Mouse (Mus musculus) midbrain, postnatal 0 days (tissue): ENCODE measurements around the gene Mgst3. TPM values are rescaled to one million over a fixed set of nuclear protein-coding genes. Genes with fewer than 3 reads are reported as not detected.

Source experiments
- ATAC-seq: fragments of 200-750 bp; cut with Nextera tagmentation; 2 replicates; pipeline ENCODE4 v1.8.0; 2017; ENCODE audit warnings: moderate number of reproducible peaks, mild to moderate bottlenecking, moderate TSS enrichment, moderate library complexity; ENCODE audit not compliant: low FRiP score
- DNase-seq: peaks from one replicate; pipeline ENCODE4 v3.0.0-alpha.2; 2015; ENCODE audit warnings: low spot score
- H3K27ac ChIP-seq: fragments of 300-500 bp; sonication (generic); 2 replicates; pipeline ENCODE4 v1.5.1; 2014; ENCODE audit warnings: low read depth, mild to moderate bottlenecking, low read length, mixed read lengths
- H3K27me3 ChIP-seq: fragments of 300-500 bp; sonication (generic); 2 replicates; pipeline ENCODE4 v1.6.1; 2014; ENCODE audit warnings: low read length, control low read depth, mixed read lengths; ENCODE audit not compliant: insufficient read depth
- H3K36me3 ChIP-seq: fragments of 300-500 bp; sonication (generic); 2 replicates; pipeline ENCODE4 v1.6.1; 2014; ENCODE audit warnings: low read length, control low read depth, mixed read lengths; ENCODE audit not compliant: insufficient read depth
- H3K4me1 ChIP-seq: fragments of 300-500 bp; sonication (generic); 2 replicates; pipeline ENCODE4 v1.6.1; 2014; ENCODE audit warnings: mild to moderate bottlenecking, control low read depth, antibody characterized with exemption, low read length, mixed read lengths; ENCODE audit not compliant: insufficient read depth
- H3K4me2 ChIP-seq: fragments of 300-500 bp; sonication (generic); 2 replicates; pipeline ENCODE4 v1.6.1; 2014; ENCODE audit warnings: low read depth, mild to moderate bottlenecking, low read length, mixed read lengths; ENCODE audit not compliant: poor library complexity, severe bottlenecking
- H3K4me3 ChIP-seq: fragments of 300-500 bp; sonication (generic); 2 replicates; pipeline ENCODE4 v1.5.1; 2014; ENCODE audit warnings: low read depth, mild to moderate bottlenecking, low read length, moderate library complexity
- H3K9ac ChIP-seq: fragments of 300-500 bp; sonication (generic); replicated peaks from 2 replicates; pipeline ENCODE4 v1.6.1; 2014; ENCODE audit warnings: mild to moderate bottlenecking, low read length, moderate library complexity, mixed read lengths; ENCODE audit not compliant: poor library complexity, severe bottlenecking
- H3K9me3 ChIP-seq: fragments of 300-500 bp; sonication (generic); 2 replicates; pipeline ENCODE4 v1.6.1; 2016; ENCODE audit warnings: low read length, control low read depth
- CTCF ChIP-seq: IDR thresholded peaks from 2 replicates; pipeline ENCODE4 v1.5.1; 2016; ENCODE audit warnings: antibody characterized with exemption, mild to moderate bottlenecking
- WGBS: fragments of 180-500 bp; shearing (Covaris S2); extraction: QIAGEN DNeasy Blood & Tissue Kit; methylation state at CpG from one replicate; pipeline ENCODE4 v1.1.7; 2014; 5-methylcytosine and 5-hydroxymethylcytosine counted together
- microRNA-seq: library from miRNA; unstranded; fragments of <30 nt; microRNA quantifications from one replicate; pipeline ENCODE4, GENCODE M21; 2016; ENCODE audit warnings: borderline number of aligned reads
- polyA plus RNA-seq: library from polyadenylated mRNA; unstranded; fragments of >200 nt; fragmentation: Nextera tagmentation; extraction: Ambion mirVana; gene quantifications from 2 replicates; pipeline ENCODE4 v1.2.1, GENCODE M21; 2015
- total RNA-seq: library from RNA; depleted of rRNA; stranded (reverse); fragments of >200 nt; gene quantifications from 2 replicates; pipeline ENCODE4 v1.2.3, GENCODE M21; 2014; rRNA removed

Mgst3 gene
- total and polyA plus RNA-seq, 2 experiments from 2014 or later: 240 to 246 TPM

DNA sequence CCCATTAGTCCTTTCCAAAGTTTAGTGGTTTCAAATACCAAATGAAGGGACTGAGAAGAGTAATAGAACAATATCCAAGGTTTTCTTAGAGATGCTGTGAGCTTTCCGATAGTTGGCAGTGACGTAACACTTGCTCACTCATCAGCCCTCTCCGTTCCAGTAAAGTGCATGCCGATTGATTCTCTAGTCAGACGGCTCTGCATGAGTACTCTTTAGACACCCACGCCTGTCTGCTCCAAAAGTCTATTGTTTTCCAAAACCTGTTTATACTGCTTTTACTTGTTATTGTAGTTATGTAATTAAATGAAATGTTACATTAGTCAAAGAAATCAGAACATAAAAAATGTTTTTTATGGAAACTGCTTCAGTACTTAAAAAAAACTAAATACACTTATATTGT lies 64.9 kb downstream of the Mgst3 start:
- peaks cover 33% of the 10 kb centered on the region for H3K36me3 ChIP-seq

More for the DNA sequence above, 64.9 kb downstream of the Mgst3 start:
- H3K9ac ChIP-seq: no peak overlapping the region
- ATAC-seq (no peak), DNase-seq (no peak)
- 87% methylated on average over 6 of the region's 6 CpGs for WGBS
- H3K4me1 ChIP-seq: no peaks in the 10 kb centered on the region
- H3K4me2 ChIP-seq: no peak overlapping the region
- H3K27ac ChIP-seq: no peak overlapping the region
- no peaks in the 10 kb centered on the region for H3K9me3 ChIP-seq
- H3K27me3 ChIP-seq: no peaks in the 10 kb centered on the region
- H3K4me3 ChIP-seq: no peak overlapping the region
- TF ChIP-seq CTCF: no peak

Small RNA genes within 50 kb of the gene (microRNA-seq; reads per million reads assigned to microRNA genes)
- gene Gm25911: not detected

Other genes with a start within 250 kb of the Mgst3 start
- gene Uck2, start 108.5 kb downstream of the Mgst3 start, total RNA-seq: 54.4 and 74.2 TPM in 2 replicates
- gene Uck2, start 108.5 kb downstream of the Mgst3 start, polyA plus RNA-seq: 32.7 and 42.7 TPM in 2 replicates
- 40.7 and 52.5 TPM in 2 replicates for gene Tmco1, start 85.5 kb downstream of the Mgst3 start, total RNA-seq
- 74.4 and 74.9 TPM in 2 replicates for gene Tmco1, start 85.5 kb downstream of the Mgst3 start, polyA plus RNA-seq
- gene Aldh9a1, start 43.9 kb downstream of the Mgst3 start, total RNA-seq: 11.4 and 12.3 TPM in 2 replicates
- gene Aldh9a1, start 43.9 kb downstream of the Mgst3 start, polyA plus RNA-seq: 40.1 and 41.5 TPM in 2 replicates
- gene Lrrc52, start 72.9 kb upstream of the Mgst3 start, total RNA-seq: not detected in 2 replicates
- gene Lrrc52, start 72.9 kb upstream of the Mgst3 start, polyA plus RNA-seq: 0.15 TPM in 1 of 2 replicates, not detected in the other
- gene Rxrg, start 204.5 kb upstream of the Mgst3 start, total RNA-seq: 11.2 and 11.4 TPM in 2 replicates
- gene Rxrg, start 204.5 kb upstream of the Mgst3 start, polyA plus RNA-seq: 12.8 and 13.8 TPM in 2 replicates